Mouse (Mus musculus) regulatory T cell (primary cell): Measurements from ENCODE around the gene Kmt2b.

ENCODE experiments used
- in situ Hi-C: fragments of 300-600 bp; cut with MboI, MseI; formaldehyde crosslinking; loops from one replicate; pipeline ENCODE4 v1.15.1; 2025; ENCODE audit warnings: high pct_unique_total_duplicates

Gene Kmt2b

GRCm38 (mm10) chr7:30588676-30589434 lies at the start of gene Kmt2b:
TSS of gene Kmt2b (minus strand) at chr7:30588726.
- in situ Hi-C loops: no loop called here

GRCm38 (mm10) chr7:30636395-30636794 lies 47.9 kb upstream of the Kmt2b start:
- in situ Hi-C loops: no loop called here

DNA sequence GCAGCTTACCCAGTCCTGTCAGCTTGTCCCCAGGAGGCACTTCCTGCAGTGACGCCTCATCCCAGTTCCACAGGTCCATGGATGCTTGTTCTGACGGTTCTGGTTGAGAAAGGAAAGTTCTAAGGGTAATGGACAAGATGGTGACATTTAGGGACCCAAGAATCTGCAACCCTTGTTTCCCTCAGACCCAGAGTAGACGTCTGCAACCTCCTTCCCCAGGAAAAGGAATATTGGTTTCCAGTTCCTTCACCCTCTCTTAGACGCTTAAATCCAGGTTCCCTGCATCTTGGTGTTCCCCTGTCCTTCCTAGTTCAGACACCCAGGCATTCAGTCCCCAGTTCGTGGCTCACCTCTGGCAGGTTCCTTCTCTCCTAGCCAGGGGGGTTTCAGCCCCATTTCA lies 47.2 kb upstream of the Kmt2b start, which contains the start of gene Etv2:
TSS of gene Etv2 (minus strand) at position 101 of the 400 bp plus-strand sequence.
- in situ Hi-C loops: no loop called here

GRCm38 (mm10) chr7:30634621-30635020 lies 46.1 kb upstream of the Kmt2b start:
- in situ Hi-C loops: no loop called here

- in situ Hi-C loops: no loop called here
Observed at GRCm38 (mm10) chr7:30633762-30634412, 45.4 kb upstream of the Kmt2b start.

DNA sequence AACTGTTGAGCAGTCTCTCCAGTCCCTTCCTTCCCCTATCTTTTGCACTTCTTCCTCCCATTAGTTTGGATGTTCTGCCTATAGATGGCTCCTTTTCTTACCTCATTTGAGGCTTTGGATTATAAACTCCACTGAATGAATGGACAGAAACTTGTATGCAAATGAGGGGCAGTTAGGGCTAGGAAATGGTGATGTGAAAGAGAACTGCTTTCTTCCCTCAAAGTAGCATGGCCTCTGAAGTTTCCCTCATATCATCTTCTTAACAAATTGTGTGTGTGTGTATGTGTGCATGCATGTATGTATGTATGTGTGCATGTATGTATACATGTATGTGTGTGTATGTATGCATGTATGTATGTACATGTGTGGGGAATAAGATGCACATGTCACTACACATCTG lies 40.5 kb upstream of the Kmt2b start:
- in situ Hi-C loops: no loop called here

DNA sequence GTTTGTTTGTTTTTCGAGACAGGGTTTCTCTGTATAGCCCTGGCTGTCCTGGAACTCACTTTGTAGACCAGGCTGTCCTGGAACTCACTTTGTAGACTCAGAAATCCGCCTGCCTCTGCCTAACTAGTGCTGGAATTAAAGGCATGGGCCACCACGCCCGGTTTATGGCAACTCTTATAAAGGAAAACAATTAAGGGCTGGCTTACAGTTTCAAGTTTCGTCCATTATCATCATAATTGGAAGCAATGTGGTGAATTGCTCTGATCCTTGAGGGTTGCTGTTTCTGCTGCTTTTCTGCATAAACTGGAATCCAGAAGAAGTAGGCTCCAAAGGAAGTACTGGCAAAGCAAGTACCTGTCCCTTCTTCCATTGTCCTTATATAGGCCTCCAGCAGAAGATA lies 38.1 kb upstream of the Kmt2b start:
- in situ Hi-C loops: no loop called here

- in situ Hi-C loops: no loop called here
Observed at GRCm38 (mm10) chr7:30625530-30626384, 37.2 kb upstream of the Kmt2b start, which contains the start of gene Cox6b1. TSS of gene Cox6b1 (minus strand) at chr7:30626151.

GRCm38 (mm10) chr7:30619202-30619601 lies 30.7 kb upstream of the Kmt2b start:
- in situ Hi-C loops: loop anchor here (5.0 kb wide), 1 partner anchor 127 kb away; the partner anchor contains the start of gene Prodh2

- in situ Hi-C loops: loop anchor here (5.0 kb wide), 1 partner anchor 126 kb away; the partner anchor contains the start of gene Prodh2
Observed at GRCm38 (mm10) chr7:30618658-30619057, 30.1 kb upstream of the Kmt2b start.

DNA sequence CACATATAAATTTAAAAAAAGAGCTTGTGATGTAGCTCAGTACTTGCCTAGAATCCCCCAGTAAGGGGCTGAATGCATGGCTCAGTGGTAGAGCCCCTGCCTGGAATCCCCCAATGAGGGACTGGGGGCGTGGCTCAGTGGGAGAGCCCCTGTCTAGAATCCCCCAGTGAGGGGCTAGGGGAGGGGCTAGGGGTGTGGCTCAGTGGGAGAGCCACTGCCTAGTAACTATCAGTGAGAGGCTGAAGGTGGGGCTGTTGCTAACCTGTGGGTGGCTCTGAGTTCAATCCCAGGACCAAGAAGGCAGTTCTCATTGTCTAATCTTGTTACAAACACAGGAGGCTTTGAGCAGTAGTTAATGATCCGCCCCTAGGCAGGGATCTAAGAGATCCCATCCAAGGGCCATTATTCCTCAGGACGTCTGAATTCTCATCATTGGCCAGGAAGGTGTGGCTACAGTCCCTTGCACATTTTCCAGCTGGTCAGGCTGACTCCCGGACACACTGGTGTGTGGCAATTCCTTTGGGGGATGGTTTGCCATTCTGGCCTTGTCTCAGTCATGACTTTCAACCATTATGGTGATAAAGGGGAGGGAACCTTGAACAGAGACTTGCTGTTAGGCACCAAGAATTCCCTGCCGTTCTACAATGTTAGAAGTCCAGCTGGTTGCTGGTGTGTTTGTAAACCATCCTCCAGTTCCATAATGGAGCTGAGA lies 26.7 kb upstream of the Kmt2b start:
- in situ Hi-C loops: loop anchor here (5.0 kb wide), 1 partner anchor 123 kb away; the partner anchor contains the start of gene Prodh2

DNA sequence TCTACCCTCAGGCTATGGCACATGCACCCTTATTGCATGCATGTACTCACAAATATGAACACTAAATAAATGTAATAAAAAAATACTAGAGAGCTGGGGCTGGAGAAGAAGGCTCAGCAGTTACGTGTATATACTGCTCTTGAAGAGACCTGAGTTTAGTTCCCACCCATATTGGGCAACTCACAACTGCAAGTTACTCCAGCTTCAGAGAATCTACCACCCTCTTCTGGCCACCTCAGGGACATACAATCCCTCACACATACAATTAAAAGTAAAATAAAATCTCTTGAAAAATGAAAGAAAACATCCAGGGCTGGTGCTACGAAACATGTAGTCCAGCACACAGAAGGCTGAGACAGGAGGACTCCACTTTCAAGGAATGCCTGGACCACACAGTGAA lies 25.9 kb upstream of the Kmt2b start:
- in situ Hi-C loops: no loop called here

DNA sequence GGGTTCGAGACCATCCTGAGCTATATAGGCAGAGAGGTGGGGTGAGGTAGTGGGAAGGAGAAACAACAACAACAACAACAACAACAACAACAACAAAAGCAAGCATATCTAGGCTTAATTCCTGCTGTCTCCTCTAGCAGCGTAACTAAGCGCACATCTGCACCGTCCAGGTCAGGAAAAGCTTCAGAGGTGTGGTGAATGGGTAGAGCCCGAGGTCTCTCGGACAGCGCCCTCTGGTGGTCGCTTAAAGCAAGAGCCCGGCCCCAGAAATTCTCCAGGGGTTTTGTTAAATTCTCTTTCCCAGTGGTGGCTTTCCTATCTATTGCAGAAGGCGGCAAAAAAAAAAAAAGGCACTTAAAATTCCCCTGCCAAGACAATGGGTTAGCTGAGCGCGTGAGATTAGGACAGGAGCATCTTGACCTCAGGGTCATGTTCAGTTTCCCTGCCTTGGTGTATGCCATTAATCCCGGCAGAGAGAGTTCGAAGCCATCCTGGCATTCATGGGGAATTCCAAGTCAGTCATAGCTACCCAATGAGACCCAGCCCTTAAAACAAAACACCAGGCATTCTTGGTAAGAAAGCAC lies 25.1 kb upstream of the Kmt2b start:
- in situ Hi-C loops: no loop called here

DNA sequence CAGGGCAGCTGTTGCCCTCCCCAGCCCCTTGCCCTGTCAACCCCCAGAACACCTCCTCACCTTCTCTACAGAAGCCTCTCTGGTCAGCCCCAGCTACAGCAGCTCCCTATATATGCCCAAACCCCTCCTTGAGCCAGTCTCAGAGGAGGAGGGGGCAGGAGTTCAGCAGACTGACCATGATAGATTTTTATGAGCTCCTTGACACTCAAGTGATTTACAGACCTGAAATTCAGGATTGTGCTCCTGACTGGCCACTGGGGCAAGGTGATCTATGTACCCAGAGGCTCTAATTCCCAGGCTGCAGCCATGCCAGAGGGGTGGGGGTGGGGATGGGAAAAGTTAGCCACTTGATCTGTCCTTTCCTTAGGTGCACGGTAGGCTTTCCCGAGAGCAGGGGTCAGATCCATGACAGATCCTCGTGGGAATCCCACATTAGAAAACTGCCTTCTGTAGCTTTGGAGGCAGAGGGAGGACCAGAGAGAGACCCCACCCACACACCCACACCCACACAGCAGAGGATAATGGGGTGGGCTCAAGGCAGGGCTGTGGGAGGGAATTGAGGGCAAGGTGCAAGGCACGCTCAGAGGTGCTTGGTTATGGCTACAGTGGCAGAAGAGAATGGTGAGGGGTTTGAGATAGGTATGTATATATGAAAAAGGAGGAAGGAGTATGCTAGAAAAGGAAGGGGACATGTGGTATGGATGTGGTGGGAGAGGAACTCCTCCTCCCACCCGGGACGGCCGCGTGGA lies 24.3 kb upstream of the Kmt2b start, which contains the start of gene Upk1a:
TSS of gene Upk1a (minus strand) at position 194 of the 749 bp plus-strand sequence.
- in situ Hi-C loops: no loop called here

GRCm38 (mm10) chr7:30610043-30610442 lies 21.5 kb upstream of the Kmt2b start:
- in situ Hi-C loops: no loop called here

GRCm38 (mm10) chr7:30608476-30608875 lies 19.9 kb upstream of the Kmt2b start:
- in situ Hi-C loops: no loop called here

DNA sequence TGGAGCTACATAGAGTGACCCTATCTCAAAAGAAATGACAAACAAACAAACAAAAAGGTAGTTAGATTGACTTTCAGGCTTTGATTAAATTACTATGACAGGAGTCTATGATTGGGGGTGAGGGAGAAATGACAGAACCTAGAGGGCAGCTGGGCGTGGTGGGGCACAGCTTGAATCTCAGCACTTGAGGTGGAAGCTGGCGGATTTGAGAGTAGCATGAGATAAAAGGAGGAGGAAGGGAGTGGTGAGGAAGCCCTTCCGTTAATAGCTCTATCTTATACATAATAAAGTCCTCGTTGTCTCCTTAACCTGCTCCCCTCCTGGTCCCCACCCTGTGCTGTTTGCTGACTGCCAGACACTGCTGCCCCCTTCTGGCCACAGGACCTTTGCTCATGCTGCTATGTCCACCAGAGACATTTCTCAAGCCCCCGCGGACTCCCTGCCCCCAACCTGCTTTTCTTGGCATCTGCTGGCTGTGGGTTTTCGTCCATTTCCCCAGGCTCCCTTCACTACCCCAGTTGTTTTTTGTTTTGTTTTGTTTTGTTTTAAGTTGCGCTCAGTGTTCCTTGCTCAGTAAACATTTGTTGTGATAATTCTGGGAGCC lies 19.3 kb upstream of the Kmt2b start:
- in situ Hi-C loops: no loop called here

GRCm38 (mm10) chr7:30604944-30605343 lies 16.4 kb upstream of the Kmt2b start:
- in situ Hi-C loops: no loop called here

GRCm38 (mm10) chr7:30604424-30604823 lies 15.9 kb upstream of the Kmt2b start:
- in situ Hi-C loops: no loop called here

DNA sequence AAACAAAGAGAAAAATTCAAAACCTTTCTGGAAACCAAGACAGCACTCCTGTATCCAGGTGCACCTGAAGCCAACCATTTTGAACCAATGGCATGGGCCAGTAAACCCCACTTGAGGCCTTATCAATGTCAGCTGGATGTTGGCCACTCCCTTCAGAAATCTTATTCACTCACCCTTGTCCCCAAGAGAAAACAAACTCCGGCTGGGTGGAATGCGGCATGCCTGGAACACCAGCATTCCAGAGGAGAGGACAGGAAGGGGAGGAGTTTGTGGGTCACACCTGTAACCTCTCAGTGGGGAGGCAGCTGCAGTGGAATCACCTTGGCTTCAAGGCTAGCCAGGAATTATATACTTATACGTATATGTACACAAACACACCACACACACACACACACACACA lies 14.1 kb upstream of the Kmt2b start:
- in situ Hi-C loops: no loop called here
